Mouse (Mus musculus) Muller cell, postnatal 12 days (primary cell): ENCODE measurements at regions not wholly inside any gene's neighbourhood (a gene's known extent, or its start where the extent isn't known, plus 50 kb on each side); places are given as distances from the start of the nearest gene placed in this dataset.
A peak's percentile ranks its signal among the peaks of the same experiment; 100 is the strongest.

ENCODE experiments used
- DNase-seq: peaks from one replicate; pipeline ENCODE4 v3.0.0-alpha.2; 2015; ENCODE audit errors: inconsistent ontology term

- no peak for DNase-seq
These were observed 66.0 kb downstream of the Cops8 start for GRCm38 (mm10) chr1:90668787-90669186.

GRCm38 (mm10) chr1:90669237-90669636 is 66.5 kb downstream of the Cops8 start:
- no peak for DNase-seq

- DNase-seq = no peak
These were observed 67.6 kb downstream of the Cops8 start for GRCm38 (mm10) chr1:90670346-90670745.

GRCm38 (mm10) chr1:90673751-90674150 is 71.0 kb downstream of the Cops8 start:
- DNase-seq = no peak

GRCm38 (mm10) chr1:90676192-90677006 is 73.6 kb downstream of the Cops8 start:
- peak; percentile 68 for DNase-seq

GRCm38 (mm10) chr1:90677188-90677587 is 74.4 kb downstream of the Cops8 start:
- no peak for DNase-seq

- no peak for DNase-seq
These were observed 74.9 kb downstream of the Cops8 start for GRCm38 (mm10) chr1:90677651-90678201.

GRCm38 (mm10) chr1:90678416-90678815 is 75.6 kb downstream of the Cops8 start:
- no peak for DNase-seq

- no peak for DNase-seq
These were observed 85.3 kb downstream of the Cops8 start for GRCm38 (mm10) chr1:90688086-90688485.

GRCm38 (mm10) chr1:90690591-90691116 is 87.9 kb downstream of the Cops8 start:
- no peak for DNase-seq

GRCm38 (mm10) chr1:90691157-90691594 is 88.4 kb downstream of the Cops8 start:
- DNase-seq = no peak

- peak; percentile 64 for DNase-seq
These were observed 90.1 kb downstream of the Cops8 start for GRCm38 (mm10) chr1:90692851-90693250.

GRCm38 (mm10) chr1:90694761-90695160 is 92.0 kb downstream of the Cops8 start:
- DNase-seq = no peak

- no peak for DNase-seq
These were observed 92.5 kb downstream of the Cops8 start for GRCm38 (mm10) chr1:90695166-90695749.

- DNase-seq = no peak
These were observed 93.2 kb downstream of the Cops8 start for GRCm38 (mm10) chr1:90696000-90696399.

- no peak for DNase-seq
These were observed 94.3 kb downstream of the Cops8 start for GRCm38 (mm10) chr1:90697056-90697596.

GRCm38 (mm10) chr1:90698618-90699017 is 95.8 kb downstream of the Cops8 start:
- no peak for DNase-seq

GRCm38 (mm10) chr1:90701756-90702155 is 99.0 kb downstream of the Cops8 start:
- peak; percentile 31 for DNase-seq

- no peak for DNase-seq
These were observed 103.6 kb downstream of the Cops8 start for GRCm38 (mm10) chr1:90706391-90706790.

GRCm38 (mm10) chr1:90709761-90710160 is 107.0 kb downstream of the Cops8 start:
- DNase-seq = no peak

GRCm38 (mm10) chr1:90710566-90710965 is 107.8 kb downstream of the Cops8 start:
- DNase-seq = no peak

GRCm38 (mm10) chr1:90711103-90711502 is 108.3 kb downstream of the Cops8 start:
- no peak for DNase-seq
